Mouse (Mus musculus) heart, adult 2 months (tissue): ENCODE results near the gene Dnaaf3. TPM values are rescaled to one million over a fixed set of nuclear protein-coding genes. Genes with fewer than 3 reads are reported as not detected.

Source experiments
- DNase-seq, 2 experiments: peaks; one replicate each; pipeline ENCODE4 v3.0.0; 2021
- H3K27ac ChIP-seq: fragments of 200-600 bp; 2 replicates; pipeline ENCODE4 v1.8.1; 2022
- H3K27me3 ChIP-seq: fragments of 200-500 bp; 2 replicates; pipeline ENCODE4 v1.6.1; 2012; ENCODE audit warnings: mild to moderate bottlenecking, low read length, inconsistent platforms, mixed read lengths; ENCODE audit not compliant: control insufficient read depth, insufficient read depth
- H3K36me3 ChIP-seq: fragments of 200-500 bp; 2 replicates; pipeline ENCODE4 v1.6.1; 2012; ENCODE audit warnings: low read length, inconsistent platforms; ENCODE audit not compliant: control insufficient read depth, insufficient read depth
- H3K4me1 ChIP-seq: fragments of 200-500 bp; 2 replicates; pipeline ENCODE4 v1.6.1; 2011; ENCODE audit warnings: low read length; ENCODE audit not compliant: control insufficient read depth, insufficient read depth
- H3K4me3 ChIP-seq: fragments of 200-600 bp; 2 replicates; pipeline ENCODE4 v1.8.1; 2022
- H3K79me2 ChIP-seq: fragments of 200-500 bp; replicated peaks from 2 replicates; pipeline ENCODE4 v1.6.1; 2012; ENCODE audit warnings: mild to moderate bottlenecking, inconsistent platforms, low read length, moderate library complexity, mixed read lengths; ENCODE audit not compliant: control insufficient read depth, insufficient read depth
- H3K9ac ChIP-seq: fragments of 200-500 bp; 2 replicates; pipeline ENCODE4 v1.6.1; 2012; ENCODE audit warnings: low read depth, mild to moderate bottlenecking, control low read depth, inconsistent platforms, low read length, mixed read lengths
- CTCF ChIP-seq: fragments of 200-600 bp; IDR thresholded peaks from 2 replicates; pipeline ENCODE4 v1.8.1; 2022; ENCODE audit warnings: antibody characterized with exemption, mild to moderate bottlenecking, moderate library complexity
- EP300 ChIP-seq: fragments of 200-500 bp; IDR thresholded peaks from 2 replicates; pipeline ENCODE4 v1.6.1; 2011; ENCODE audit warnings: low read depth, low read length, control low read depth; ENCODE audit not compliant: insufficient read depth
- POLR2A ChIP-seq: fragments of 200-500 bp; IDR thresholded peaks from 2 replicates; pipeline ENCODE4 v1.6.1; 2011; ENCODE audit warnings: mild to moderate bottlenecking, low read depth, low read length, control low read depth; ENCODE audit not compliant: insufficient read depth
- WGBS: fragments of 180-500 bp; shearing (Covaris S2); methylation state at CpG from one replicate; pipeline ENCODE4 v1.1.7; 2018; 5-methylcytosine and 5-hydroxymethylcytosine counted together
- intact Hi-C: fragments of 180-260 bp; cut with DNase I; formaldehyde crosslinking; loops from one replicate; pipeline ENCODE4 v1.15.1; 2025
- polyA plus RNA-seq: library from polyadenylated mRNA; depleted of rRNA; stranded (reverse); fragments of >200 nt; gene quantifications from 2 replicates; pipeline ENCODE4 v1.2.3, GENCODE M21; 2012
- total RNA-seq, 2 experiments: library from RNA; stranded (reverse); gene quantifications; 2 replicates each; pipeline ENCODE4 v1.2.3; 2021

The Dnaaf3 gene
- total and polyA plus RNA-seq, 3 experiments = 2.3 to 13.2 (median 2.7) TPM

GRCm38 (mm10) chr7:4515853-4516252 is 16.4 kb downstream of the Dnaaf3 start:
- WGBS = 58% methylated on average over 6 of the region's 6 CpGs
- Histone ChIP-seq H3K27me3 (no peaks in the 10 kb centered on the region), H3K4me3 (no peak overlapping the region), H3K36me3 (no peaks in the 10 kb centered on the region; the same call in 1 of the 2 replicates), H3K9ac (no peak overlapping the region), H3K27ac (peak overlapping the region; percentile 31), H3K79me2 (no peaks in the 10 kb centered on the region), H3K4me1 (peaks cover 10% of the 10 kb centered on the region)
- TF ChIP-seq EP300 (0 out of 2 replicates have a peak, but pooled peaks have one; percentile 18), POLR2A (peak; percentile 88), CTCF (no peak)
- intact Hi-C loops = no loop called here
- no peak for DNase-seq

DNA sequence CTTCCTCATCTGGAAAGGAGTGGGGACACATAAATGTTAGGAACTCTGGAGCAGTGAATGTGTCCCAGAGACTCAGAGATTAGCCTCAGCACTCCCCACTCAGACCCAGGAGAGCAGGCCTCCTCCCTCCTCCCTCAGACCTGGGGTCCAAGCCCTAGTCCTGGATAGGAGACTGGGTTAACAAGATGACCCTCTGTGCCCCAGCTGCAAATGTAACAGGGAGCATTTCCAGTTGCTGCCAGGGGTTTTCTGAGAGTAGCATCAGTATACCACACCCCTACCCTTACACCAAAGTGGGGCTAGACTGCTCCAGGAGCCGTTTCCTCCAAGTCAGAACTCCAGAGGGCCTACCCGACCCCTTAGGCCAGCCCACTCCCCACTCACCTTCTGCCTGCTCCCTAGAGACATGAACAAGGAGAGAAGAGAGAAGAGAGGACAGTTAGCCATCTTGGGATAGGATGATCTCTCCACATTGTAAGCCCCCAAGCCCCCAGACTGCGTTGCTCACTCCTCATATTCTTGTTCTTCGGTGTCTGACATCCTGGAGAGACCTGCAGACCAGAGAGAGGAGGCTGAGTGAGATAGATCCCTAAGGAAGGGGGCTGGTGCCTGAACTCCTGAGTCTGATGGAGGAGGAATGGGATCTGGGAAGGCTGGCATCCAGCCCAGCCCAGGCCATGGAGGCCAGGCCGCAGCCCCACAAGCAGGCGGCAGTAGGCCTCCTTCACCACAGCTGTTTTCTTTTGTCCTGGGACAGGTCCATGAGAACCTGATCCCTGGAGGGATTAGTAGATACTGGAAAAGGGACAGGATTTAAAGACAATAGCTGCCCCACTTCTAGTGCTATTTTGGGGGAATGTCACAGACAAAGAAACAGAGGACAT is 18.2 kb downstream of the Dnaaf3 start:
- intact Hi-C loops = loop anchor here (5.0 kb wide), 1 partner anchor 37 kb away; no protein-coding TSS in a partner anchor
- H3K4me1 ChIP-seq = peaks cover 12% of the 10 kb centered on the region
- no peaks in the 10 kb centered on the region for H3K79me2 ChIP-seq
- no peaks in the 10 kb centered on the region; the same call in 1 of the 2 replicates for H3K36me3 ChIP-seq
- TF ChIP-seq POLR2A = no peak
- TF ChIP-seq CTCF = no peak
- TF ChIP-seq EP300 = no peak
- H3K27ac ChIP-seq = peak overlapping the region; percentile 12; the same call in 1 of the 2 replicates
- H3K27me3 ChIP-seq = no peaks in the 10 kb centered on the region
- H3K9ac ChIP-seq = peak overlapping the region; percentile 39; the same call in 1 of the 2 replicates
- whole genome bisulfite sequencing = 38% methylated on average over 6 of the region's 6 CpGs
- H3K4me3 ChIP-seq = no peak overlapping the region
- no peak for DNase-seq

- intact Hi-C loops = loop anchor here (5.0 kb wide), 1 partner anchor 36 kb away; no protein-coding TSS in a partner anchor
- no peaks in the 10 kb centered on the region for H3K79me2 ChIP-seq
- WGBS = 21% methylated on average over 13 of the region's 13 CpGs
- no peak; the same call in 1 of the 2 replicates for TF ChIP-seq CTCF
- TF ChIP-seq POLR2A = no peak
- 0 out of 2 replicates have a peak, but pooled peaks have one; percentile 20 for TF ChIP-seq EP300
- H3K4me3 ChIP-seq = no peak overlapping the region
- no peak overlapping the region for H3K9ac ChIP-seq
- no peaks in the 10 kb centered on the region for H3K27me3 ChIP-seq
- H3K36me3 ChIP-seq = no peaks in the 10 kb centered on the region; the same call in 1 of the 2 replicates
- no peak overlapping the region for H3K27ac ChIP-seq
- peak; percentile 58 to 66 for DNase-seq
- H3K4me1 ChIP-seq = peaks cover 11% of the 10 kb centered on the region
These were observed 19.0 kb downstream of the Dnaaf3 start for GRCm38 (mm10) chr7:4513236-4513635.

GRCm38 (mm10) chr7:4511489-4512224 is 20.6 kb downstream of the Dnaaf3 start:
- H3K27ac ChIP-seq = peak overlapping the region; percentile 8; the same call in 1 of the 2 replicates
- no peaks in the 10 kb centered on the region for H3K27me3 ChIP-seq
- peak in 1 of 2 experiments; percentile 41 for DNase-seq
- no peaks in the 10 kb centered on the region; the same call in 1 of the 2 replicates for H3K36me3 ChIP-seq
- WGBS = 12% methylated on average over 8 of the region's 8 CpGs
- intact Hi-C loops = loop anchor here (5.0 kb wide), 1 partner anchor 34 kb away; no protein-coding TSS in a partner anchor
- H3K79me2 ChIP-seq = no peaks in the 10 kb centered on the region
- H3K4me1 ChIP-seq = peaks cover 11% of the 10 kb centered on the region
- H3K9ac ChIP-seq = peak overlapping the region; percentile 23; the same call in 1 of the 2 replicates
- TF ChIP-seq EP300 (no peak), POLR2A (no peak), CTCF (no peak)
- H3K4me3 ChIP-seq = no peak overlapping the region

DNA sequence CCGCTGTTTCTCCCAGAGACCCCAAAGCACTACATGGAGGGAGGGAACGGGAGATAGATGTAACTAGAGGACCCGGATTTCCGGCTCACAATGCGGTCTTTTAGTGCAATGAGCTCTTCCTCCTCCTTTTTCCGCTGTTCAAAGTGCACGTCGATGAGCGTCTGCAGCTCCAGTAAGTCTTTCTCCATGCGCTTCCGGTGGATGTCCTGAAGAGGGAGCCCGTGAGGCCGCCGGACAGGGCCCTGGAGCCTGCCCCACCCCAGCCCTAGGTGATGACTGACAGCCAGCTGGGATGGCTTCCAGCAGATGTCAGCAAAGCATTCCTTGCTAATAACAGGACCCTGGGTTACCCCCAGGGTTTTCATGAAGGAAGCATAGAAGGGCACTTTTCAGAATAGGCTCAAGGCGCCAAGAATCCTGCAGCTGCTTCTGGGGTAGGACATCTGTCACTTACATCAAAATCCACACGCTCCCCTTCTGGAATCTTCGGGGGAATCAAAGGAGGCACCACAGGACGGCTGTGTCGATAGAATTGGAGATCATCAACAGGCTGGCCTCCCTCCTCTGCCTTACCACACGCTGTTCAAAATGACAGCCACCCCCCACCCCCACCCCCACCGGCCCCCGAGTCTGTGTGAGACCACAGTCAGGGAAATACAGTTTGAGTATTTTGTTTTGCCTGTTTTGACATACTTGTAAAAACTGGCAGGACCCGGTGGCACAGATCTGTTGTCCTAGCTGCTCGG is 22.2 kb downstream of the Dnaaf3 start:
- Histone ChIP-seq H3K36me3 (no peaks in the 10 kb centered on the region; the same call in 1 of the 2 replicates), H3K4me1 (peaks cover 13% of the 10 kb centered on the region), H3K4me3 (no peak overlapping the region), H3K27ac (no peak overlapping the region), H3K27me3 (no peaks in the 10 kb centered on the region), H3K79me2 (no peaks in the 10 kb centered on the region), H3K9ac (no peak overlapping the region)
- peak; percentile 85 to 86 for DNase-seq
- WGBS = 13% methylated on average over 24 of the region's 24 CpGs
- intact Hi-C loops = loop anchor here (5.0 to 10.0 kb wide), 3 partner anchors 33 to 405 kb away; partner anchors contain the start of genes Leng8 and Zfp628
- no peak for TF ChIP-seq POLR2A
- peak; percentile 71; the same call in 1 of the 2 replicates for TF ChIP-seq EP300
- peak; percentile 100 for TF ChIP-seq CTCF
